Mouse (Mus musculus) 416B (cell line): Measurements from ENCODE around the gene B3gnt3.
"Not testable (repeated sequence)": the region's sequence is repeated elsewhere in the genome, so short reads cannot be mapped to it uniquely, and the experiment has no call there.

Experiments used
- DNase-seq: peaks from one replicate; pipeline ENCODE4 v3.0.0; 2011; ENCODE audit warnings: low read depth

The B3gnt3 gene

GRCm38 (mm10) chr8:71701414-71702086 lies at the start of gene B3gnt3:
B3gnt3 (minus strand) TSS chr8:71701789.
- DNase-seq = no peak

- not testable (repeated sequence) for DNase-seq
These were observed 47.9 kb upstream of the B3gnt3 start for GRCm38 (mm10) chr8:71749321-71750075.

- DNase-seq = peak; percentile 37
These were observed 45.5 kb upstream of the B3gnt3 start for GRCm38 (mm10) chr8:71747082-71747481.

- DNase-seq = no peak
These were observed 43.7 kb upstream of the B3gnt3 start for GRCm38 (mm10) chr8:71745322-71745721.

GRCm38 (mm10) chr8:71742783-71743182 lies 41.2 kb upstream of the B3gnt3 start:
- no peak for DNase-seq

GRCm38 (mm10) chr8:71741687-71742114 lies 40.1 kb upstream of the B3gnt3 start:
- DNase-seq = no peak

GRCm38 (mm10) chr8:71741226-71741625 lies 39.6 kb upstream of the B3gnt3 start:
- DNase-seq = no peak

- DNase-seq = not testable (repeated sequence)
These were observed 36.7 kb upstream of the B3gnt3 start for GRCm38 (mm10) chr8:71738316-71738715.

- peak; percentile 62 for DNase-seq
These were observed 30.2 kb upstream of the B3gnt3 start for GRCm38 (mm10) chr8:71731652-71732230.

- DNase-seq = peak; percentile 19
These were observed 27.4 kb upstream of the B3gnt3 start for GRCm38 (mm10) chr8:71728826-71729620.

- peak; percentile 19 for DNase-seq
These were observed 26.7 kb upstream of the B3gnt3 start for GRCm38 (mm10) chr8:71728240-71728785.

GRCm38 (mm10) chr8:71725122-71725924 lies 23.7 kb upstream of the B3gnt3 start, which contains the start of gene Fcho1:
Fcho1 (minus strand) TSS chr8:71725716.
- no peak for DNase-seq

- DNase-seq = no peak
These were observed 22.8 kb upstream of the B3gnt3 start for GRCm38 (mm10) chr8:71724389-71724788.

GRCm38 (mm10) chr8:71723047-71723551 lies 21.5 kb upstream of the B3gnt3 start:
- peak; percentile 61 for DNase-seq

GRCm38 (mm10) chr8:71719928-71720457 lies 18.4 kb upstream of the B3gnt3 start:
- no peak for DNase-seq

GRCm38 (mm10) chr8:71719218-71719617 lies 17.6 kb upstream of the B3gnt3 start:
- no peak for DNase-seq

GRCm38 (mm10) chr8:71718252-71718651 lies 16.7 kb upstream of the B3gnt3 start:
- DNase-seq = no peak

- DNase-seq = no peak
These were observed 15.5 kb upstream of the B3gnt3 start for GRCm38 (mm10) chr8:71717096-71717495.

- DNase-seq = no peak
These were observed 15.0 kb upstream of the B3gnt3 start for GRCm38 (mm10) chr8:71716561-71717053.

- no peak for DNase-seq
These were observed 13.9 kb upstream of the B3gnt3 start for GRCm38 (mm10) chr8:71715531-71715930.
